Mouse (Mus musculus): Measurements from ENCODE around the gene Dok4. TPM values are rescaled to one million over a fixed set of nuclear protein-coding genes. Genes with fewer than 3 reads are reported as not detected.

Dok4 gene
- polyA plus RNA-seq, 1 experiment: 3.8 TPM

Other genes starting within 250 kb of the Dok4 start
- 36.3 and 47.8 TPM in 2 replicates for gene Arl2bp, start 209.7 kb downstream of the Dok4 start, polyA plus RNA-seq (2012; ENCODE audit: insufficient read depth, insufficient read length, missing spikeins)
- gene Pllp, start 180.1 kb downstream of the Dok4 start, polyA plus RNA-seq (2012; ENCODE audit: insufficient read depth, insufficient read length, missing spikeins): 1.6 and 1.9 TPM in 2 replicates
- gene Ccl22, start 130.7 kb downstream of the Dok4 start, polyA plus RNA-seq (2012; ENCODE audit: insufficient read depth, insufficient read length, missing spikeins): not detected in 2 replicates
- gene Cx3cl1, start 104.3 kb downstream of the Dok4 start, polyA plus RNA-seq (2012; ENCODE audit: insufficient read depth, insufficient read length, missing spikeins): 1.7 and 2.2 TPM in 2 replicates
- gene Ccl17, start 65.9 kb downstream of the Dok4 start, polyA plus RNA-seq (2012; ENCODE audit: insufficient read depth, insufficient read length, missing spikeins): not detected in 2 replicates
- 313 and 387 TPM in 2 replicates for gene Coq9, start 38.0 kb downstream of the Dok4 start, polyA plus RNA-seq (2012; ENCODE audit: insufficient read depth, insufficient read length, missing spikeins)
- 61.4 and 80.8 TPM in 2 replicates for gene Ciapin1, start 38.0 kb downstream of the Dok4 start, polyA plus RNA-seq (2012; ENCODE audit: insufficient read depth, insufficient read length, missing spikeins)
- 55.0 and 64.8 TPM in 2 replicates for gene Polr2c, start 18.9 kb downstream of the Dok4 start, polyA plus RNA-seq (2012; ENCODE audit: insufficient read depth, insufficient read length, missing spikeins)
- 1.2 and 1.5 TPM in 2 replicates for gene Ccdc102a, start 41.8 kb upstream of the Dok4 start, polyA plus RNA-seq (2012; ENCODE audit: insufficient read depth, insufficient read length, missing spikeins)
- not detected in 2 replicates for gene Adgrg5, start 47.4 kb upstream of the Dok4 start, polyA plus RNA-seq (2012; ENCODE audit: insufficient read depth, insufficient read length, missing spikeins)
- 7.4 and 18.4 TPM in 2 replicates for gene Adgrg1, start 98.4 kb upstream of the Dok4 start, polyA plus RNA-seq (2012; ENCODE audit: insufficient read depth, insufficient read length, missing spikeins)
- gene Adgrg3, start 141.4 kb upstream of the Dok4 start, polyA plus RNA-seq (2012; ENCODE audit: insufficient read depth, insufficient read length, missing spikeins): not detected in 2 replicates
- gene Drc7, start 178.8 kb upstream of the Dok4 start, polyA plus RNA-seq (2012; ENCODE audit: insufficient read depth, insufficient read length, missing spikeins): not detected in 2 replicates
- gene Katnb1, start 204.9 kb upstream of the Dok4 start, polyA plus RNA-seq (2012; ENCODE audit: insufficient read depth, insufficient read length, missing spikeins): 4.7 and 6.2 TPM in 2 replicates